Mouse (Mus musculus): ENCODE measurements around the gene Cbx1. TPM values are rescaled to one million over a fixed set of nuclear protein-coding genes. Genes with fewer than 3 reads are reported as not detected.
"Not testable (repeated sequence)": the region's sequence is repeated elsewhere in the genome, so short reads cannot be mapped to it uniquely, and the experiment has no call there.

Cbx1 gene
- polyA plus RNA-seq, 1 experiment from 2014 or later: 99.7 TPM

GRCm38 (mm10) chr11:96796586-96796985 is 7.7 kb downstream of the Cbx1 start:
- Histone ChIP-seq H3K27ac (ENCODE audit: low read depth, low read length) (no peak overlapping the region), H3K36me3 (ENCODE audit: control insufficient read depth, insufficient read depth, low read length) (peaks cover 28% of the 10 kb centered on the region), H3K9me3 (replicated peaks; ENCODE audit: control insufficient read depth, low read length) (no peaks in the 10 kb centered on the region), H3K4me1 (ENCODE audit: control insufficient read depth, insufficient read depth, low read length) (0 out of 2 replicates have a peak, but pooled peaks cover 3% of the 10 kb centered on the region), H3K9ac (ENCODE audit: low read length) (no peak overlapping the region), H3K4me2 (ENCODE audit: low read length) (no peak overlapping the region), H3K27me3 (replicated peaks; ENCODE audit: control insufficient read depth, insufficient read depth, low read length) (no peaks in the 10 kb centered on the region), H3K4me3 (ENCODE audit: low read depth, low read length) (no peak overlapping the region)
- ATAC-seq (no peak), DNase-seq (ENCODE audit: low spot score) (peak; percentile 44)
- WGBS: 51% methylated on average over 1 of the region's 1 CpGs

- Histone ChIP-seq H3K4me2 (ENCODE audit: low read length) (no peak overlapping the region), H3K4me3 (ENCODE audit: low read depth, low read length) (no peak overlapping the region), H3K4me1 (ENCODE audit: control insufficient read depth, insufficient read depth, low read length) (no peaks in the 10 kb centered on the region), H3K9ac (ENCODE audit: low read length) (no peak overlapping the region), H3K27ac (ENCODE audit: low read depth, low read length) (no peak overlapping the region), H3K36me3 (ENCODE audit: control insufficient read depth, insufficient read depth, low read length) (peaks cover 57% of the 10 kb centered on the region), H3K27me3 (replicated peaks; ENCODE audit: control insufficient read depth, insufficient read depth, low read length) (no peaks in the 10 kb centered on the region), H3K9me3 (replicated peaks; ENCODE audit: control insufficient read depth, low read length) (no peaks in the 10 kb centered on the region)
- 92% methylated on average over 2 of the region's 2 CpGs for WGBS
- ATAC-seq (no peak), DNase-seq (ENCODE audit: low spot score) (no peak)
Observed at GRCm38 (mm10) chr11:96799511-96799910, 10.6 kb downstream of the Cbx1 start.

GRCm38 (mm10) chr11:96805606-96806005 is 16.7 kb downstream of the Cbx1 start:
- Histone ChIP-seq H3K9me3 (replicated peaks; ENCODE audit: control insufficient read depth, low read length) (no peaks in the 10 kb centered on the region), H3K4me2 (ENCODE audit: low read length) (no peak overlapping the region), H3K4me1 (ENCODE audit: control insufficient read depth, insufficient read depth, low read length) (no peaks in the 10 kb centered on the region), H3K27ac (ENCODE audit: low read depth, low read length) (no peak overlapping the region), H3K27me3 (replicated peaks; ENCODE audit: control insufficient read depth, insufficient read depth, low read length) (no peaks in the 10 kb centered on the region), H3K9ac (ENCODE audit: low read length) (no peak overlapping the region), H3K36me3 (ENCODE audit: control insufficient read depth, insufficient read depth, low read length) (peaks cover 88% of the 10 kb centered on the region), H3K4me3 (ENCODE audit: low read depth, low read length) (no peak overlapping the region)
- DNase-seq (ENCODE audit: low spot score): no peak
- ATAC-seq: no peak
- 93% methylated on average over 5 of the region's 5 CpGs for whole genome bisulfite sequencing

- Histone ChIP-seq H3K27ac (ENCODE audit: low read depth, low read length) (no peak overlapping the region), H3K4me2 (ENCODE audit: low read length) (no peak overlapping the region), H3K4me3 (ENCODE audit: low read depth, low read length) (no peak overlapping the region), H3K9me3 (replicated peaks; ENCODE audit: control insufficient read depth, low read length) (no peaks in the 10 kb centered on the region), H3K36me3 (ENCODE audit: control insufficient read depth, insufficient read depth, low read length) (peaks cover 93% of the 10 kb centered on the region), H3K9ac (ENCODE audit: low read length) (no peak overlapping the region), H3K4me1 (ENCODE audit: control insufficient read depth, insufficient read depth, low read length) (no peaks in the 10 kb centered on the region), H3K27me3 (replicated peaks; ENCODE audit: control insufficient read depth, insufficient read depth, low read length) (no peaks in the 10 kb centered on the region)
- 48% methylated on average over 1 of the region's 1 CpGs for WGBS
- ATAC-seq (no peak), DNase-seq (ENCODE audit: low spot score) (no peak)
Observed at GRCm38 (mm10) chr11:96808066-96808465, 19.1 kb downstream of the Cbx1 start.

- no peak for ATAC-seq
- Histone ChIP-seq H3K9me3 (replicated peaks; ENCODE audit: control insufficient read depth, low read length) (no peaks in the 10 kb centered on the region), H3K9ac (ENCODE audit: low read length) (no peak overlapping the region), H3K4me3 (ENCODE audit: low read depth, low read length) (no peak overlapping the region), H3K4me2 (ENCODE audit: low read length) (no peak overlapping the region), H3K36me3 (ENCODE audit: control insufficient read depth, insufficient read depth, low read length) (peaks cover 91% of the 10 kb centered on the region), H3K27me3 (replicated peaks; ENCODE audit: control insufficient read depth, insufficient read depth, low read length) (no peaks in the 10 kb centered on the region), H3K4me1 (ENCODE audit: control insufficient read depth, insufficient read depth, low read length) (no peaks in the 10 kb centered on the region), H3K27ac (ENCODE audit: low read depth, low read length) (no peak overlapping the region)
- DNase-seq (ENCODE audit: low spot score): no peak
- WGBS: 96% methylated on average over 6 of the region's 6 CpGs
Observed at GRCm38 (mm10) chr11:96809562-96810235, 20.8 kb downstream of the Cbx1 start.

- H3K36me3 ChIP-seq (ENCODE audit: control insufficient read depth, insufficient read depth, low read length): peaks cover 89% of the 10 kb centered on the region
- not testable (repeated sequence) for H3K27me3 ChIP-seq (replicated peaks; ENCODE audit: control insufficient read depth, insufficient read depth, low read length)
Observed at GRCm38 (mm10) chr11:96811188-96811587, 22.3 kb downstream of the Cbx1 start.

GRCm38 (mm10) chr11:96813455-96813854 is 24.5 kb downstream of the Cbx1 start:
- Histone ChIP-seq H3K36me3 (ENCODE audit: control insufficient read depth, insufficient read depth, low read length) (peaks cover 95% of the 10 kb centered on the region), H3K4me2 (ENCODE audit: low read length) (no peak overlapping the region), H3K27ac (ENCODE audit: low read depth, low read length) (no peak overlapping the region), H3K9ac (ENCODE audit: low read length) (no peak overlapping the region), H3K4me1 (ENCODE audit: control insufficient read depth, insufficient read depth, low read length) (no peaks in the 10 kb centered on the region), H3K4me3 (ENCODE audit: low read depth, low read length) (no peak overlapping the region), H3K27me3 (replicated peaks; ENCODE audit: control insufficient read depth, insufficient read depth, low read length) (no peaks in the 10 kb centered on the region), H3K9me3 (replicated peaks; ENCODE audit: control insufficient read depth, low read length) (no peaks in the 10 kb centered on the region)
- ATAC-seq (no peak), DNase-seq (ENCODE audit: low spot score) (no peak)
- 93% methylated on average over 4 of the region's 4 CpGs for WGBS

More at GRCm38 (mm10) chr11:96811188-96811587, 22.3 kb downstream of the Cbx1 start:
- H3K4me1 ChIP-seq (ENCODE audit: control insufficient read depth, insufficient read depth, low read length); DNase-seq (ENCODE audit: low spot score); H3K27ac ChIP-seq (ENCODE audit: low read depth, low read length); H3K4me3 ChIP-seq (ENCODE audit: low read depth, low read length); H3K9ac ChIP-seq (ENCODE audit: low read length); H3K4me2 ChIP-seq (ENCODE audit: low read length); ATAC-seq; H3K9me3 ChIP-seq (replicated peaks; ENCODE audit: control insufficient read depth, low read length): not testable (repeated sequence)
- 65% methylated on average over 1 of the region's 1 CpGs for WGBS

- H3K4me1 ChIP-seq (ENCODE audit: control insufficient read depth, insufficient read depth, low read length): no peaks in the 10 kb centered on the region
- peaks cover 95% of the 10 kb centered on the region for H3K36me3 ChIP-seq (ENCODE audit: control insufficient read depth, insufficient read depth, low read length)
- WGBS: 90% methylated on average over 5 of the region's 5 CpGs
- no peak overlapping the region for H3K27ac ChIP-seq (ENCODE audit: low read depth, low read length)
- H3K4me3 ChIP-seq (ENCODE audit: low read depth, low read length): no peak overlapping the region
- no peak overlapping the region for H3K9ac ChIP-seq (ENCODE audit: low read length)
- no peaks in the 10 kb centered on the region for H3K9me3 ChIP-seq (replicated peaks; ENCODE audit: control insufficient read depth, low read length)
- H3K4me2 ChIP-seq (ENCODE audit: low read length): no peak overlapping the region
- ATAC-seq (no peak), DNase-seq (ENCODE audit: low spot score) (no peak)
- H3K27me3 ChIP-seq (replicated peaks; ENCODE audit: control insufficient read depth, insufficient read depth, low read length): no peaks in the 10 kb centered on the region
Observed at GRCm38 (mm10) chr11:96813920-96814319, 25.0 kb downstream of the Cbx1 start.

- 91% methylated on average over 2 of the region's 2 CpGs for WGBS
- H3K4me3 ChIP-seq (ENCODE audit: low read depth, low read length): no peak overlapping the region
- H3K36me3 ChIP-seq (ENCODE audit: control insufficient read depth, insufficient read depth, low read length): peaks cover 95% of the 10 kb centered on the region
- ATAC-seq (no peak), DNase-seq (ENCODE audit: low spot score) (no peak)
- H3K4me2 ChIP-seq (ENCODE audit: low read length): no peak overlapping the region
- no peaks in the 10 kb centered on the region for H3K27me3 ChIP-seq (replicated peaks; ENCODE audit: control insufficient read depth, insufficient read depth, low read length)
- no peaks in the 10 kb centered on the region for H3K4me1 ChIP-seq (ENCODE audit: control insufficient read depth, insufficient read depth, low read length)
- no peak overlapping the region for H3K27ac ChIP-seq (ENCODE audit: low read depth, low read length)
- H3K9ac ChIP-seq (ENCODE audit: low read length): no peak overlapping the region
- no peaks in the 10 kb centered on the region for H3K9me3 ChIP-seq (replicated peaks; ENCODE audit: control insufficient read depth, low read length)
Observed at GRCm38 (mm10) chr11:96814443-96814842, 25.5 kb downstream of the Cbx1 start.
